ENCODE assay signal across 8 mouse cellular contexts in the genomic region with DNA sequence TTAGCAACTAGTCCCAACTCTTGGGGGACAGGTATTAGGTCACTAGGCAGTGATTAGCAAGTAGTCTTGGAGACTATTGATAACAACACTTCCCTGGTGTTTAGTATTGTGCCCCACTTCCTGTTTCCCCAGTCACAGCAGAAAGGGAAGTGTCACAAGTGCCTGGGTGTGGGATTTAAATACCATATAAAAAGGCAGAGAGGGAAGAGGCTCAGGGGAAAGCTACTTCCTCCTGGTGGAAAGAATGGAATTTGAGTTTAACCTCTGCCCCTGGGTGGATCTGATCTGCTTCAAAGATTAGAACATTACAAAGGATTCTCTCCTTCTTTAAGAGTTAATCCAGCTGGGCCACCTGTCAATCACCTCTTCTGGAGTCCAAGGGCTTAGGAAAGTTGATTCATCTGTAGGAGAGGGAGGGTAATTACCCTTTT. TPM values are rescaled to one million over a fixed set of nuclear protein-coding genes. Genes with fewer than 3 reads are reported as not detected.
DNase-seq lines count a peak whose midpoint lies in the region; ATAC-seq and TF ChIP-seq lines count a peak whose summit lies in the region.

No protein-coding gene starts in this region.

- intact Hi-C loops in heart, postnatal 25 days (cut with DNase I), result no loop called here

- H3K36me3 ChIP-seq in heart, embryonic 15.5 days, result no peaks in the 10 kb centered on the region
- no peaks in the 10 kb centered on the region for H3K36me3 ChIP-seq in hindbrain, embryonic 12.5 days

- peak overlapping the region; percentile 60 for H3K27ac ChIP-seq in heart, embryonic 15.5 days
- no peak overlapping the region for H3K27ac ChIP-seq in hindbrain, embryonic 12.5 days
- H3K27ac ChIP-seq in layer of hippocampus, adult 2 months, result no peak overlapping the region

- H3K27me3 ChIP-seq in heart, embryonic 15.5 days, result no peaks in the 10 kb centered on the region
- H3K27me3 ChIP-seq in hindbrain, embryonic 12.5 days, result no peaks in the 10 kb centered on the region

- H3K4me3 ChIP-seq in heart, embryonic 15.5 days, result no peak overlapping the region
- H3K4me3 ChIP-seq in hindbrain, embryonic 12.5 days, result no peak overlapping the region
- H3K4me3 ChIP-seq in layer of hippocampus, adult 2 months, result no peak overlapping the region

- H3K4me2 ChIP-seq in heart, embryonic 15.5 days, result no peak overlapping the region
- H3K4me2 ChIP-seq in hindbrain, embryonic 12.5 days (replicated peaks), result no peak overlapping the region

- DNase-seq in heart, adult 11 months, result peak; percentile 97
- DNase-seq in heart, postnatal 25 days (ENCODE audit: low spot score), result no peak
- DNase-seq in MEL-GATA-1-ER (ENCODE audit: extremely low read depth, low read depth), result peak; percentile 88
- DNase-seq in lung, postnatal 36 days, result peak; percentile 60
- no peak for DNase-seq in layer of hippocampus, adult 2 months (ENCODE audit: low spot score in 2 of 2)
- DNase-seq in urinary bladder, postnatal 10 days (ENCODE audit: low spot score), result no peak

- no peak overlapping the region for H3K9ac ChIP-seq in heart, embryonic 15.5 days
- no peak overlapping the region for H3K9ac ChIP-seq in hindbrain, embryonic 12.5 days

- no peaks in the 10 kb centered on the region for H3K9me3 ChIP-seq in heart, embryonic 15.5 days (replicated peaks)
- no peaks in the 10 kb centered on the region for H3K9me3 ChIP-seq in hindbrain, embryonic 12.5 days (replicated peaks)

- ATAC-seq in heart, embryonic 15.5 days (replicated peaks; ENCODE audit: insufficient number of reproducible peaks, insufficient read depth, low FRiP score, low read depth), result no peak
- no peak for ATAC-seq in hindbrain, embryonic 12.5 days (ENCODE audit: low FRiP score)

- no peak for TF ChIP-seq CTCF in layer of hippocampus, adult 2 months (conservative IDR thresholded peaks at IDR 0.05)

- H3K4me1 ChIP-seq in heart, embryonic 15.5 days (replicated peaks), result peaks cover 16% of the 10 kb centered on the region
- H3K4me1 ChIP-seq in hindbrain, embryonic 12.5 days, result peaks cover 2% of the 10 kb centered on the region; the same call in 1 of the 2 replicates

RNA-seq across cellular contexts. Expression of a gene that starts 12.3 kb away (rescaled TPM):
- 10 to 100 TPM; 42.7 to 44.4 TPM for total RNA-seq in heart, postnatal 25 days (2021)
- polyA plus RNA-seq in heart, embryonic 15.5 days (2015; fragmentation: Nextera tagmentation; extraction: Ambion mirVana), result 4.7 and 5.0 TPM in 2 replicates
- 9.1 and 9.3 TPM in 2 replicates for polyA plus RNA-seq in hindbrain, embryonic 12.5 days (2016; fragmentation: Nextera tagmentation; extraction: Ambion mirVana)
- 10 to 100 TPM; 23.1 to 33.0 TPM for total RNA-seq in layer of hippocampus, adult 2 months (2021)

RNA-seq across cellular contexts. Expression of a gene that starts 26.6 kb away (rescaled TPM):
- not detected for total RNA-seq in heart, postnatal 25 days (2021)
- polyA plus RNA-seq in heart, embryonic 15.5 days (2015; fragmentation: Nextera tagmentation; extraction: Ambion mirVana), result 0.15 and 0.22 TPM in 2 replicates
- polyA plus RNA-seq in hindbrain, embryonic 12.5 days (2016; fragmentation: Nextera tagmentation; extraction: Ambion mirVana), result 1.9 and 2.1 TPM in 2 replicates
- under 1 TPM; 0.32 to 0.49 TPM for total RNA-seq in layer of hippocampus, adult 2 months (2021)

RNA-seq across cellular contexts. Expression of a gene that starts 43.0 kb away (rescaled TPM):
- total RNA-seq in heart, postnatal 25 days (2021), result 10 to 100 TPM; 10.2 to 11.2 TPM
- 39.1 and 52.4 TPM in 2 replicates for polyA plus RNA-seq in heart, embryonic 15.5 days (2015; fragmentation: Nextera tagmentation; extraction: Ambion mirVana)
- polyA plus RNA-seq in hindbrain, embryonic 12.5 days (2016; fragmentation: Nextera tagmentation; extraction: Ambion mirVana), result 54.6 and 60.9 TPM in 2 replicates
- 10 to 100 TPM; 24.5 to 26.5 TPM for total RNA-seq in layer of hippocampus, adult 2 months (2021)

RNA-seq across cellular contexts. Expression of a gene that starts 51.6 kb away (rescaled TPM):
- total RNA-seq in heart, postnatal 25 days (2021), result under 1 TPM; 0.68 to 0.84 TPM
- 4.9 and 5.7 TPM in 2 replicates for polyA plus RNA-seq in heart, embryonic 15.5 days (2015; fragmentation: Nextera tagmentation; extraction: Ambion mirVana)
- polyA plus RNA-seq in hindbrain, embryonic 12.5 days (2016; fragmentation: Nextera tagmentation; extraction: Ambion mirVana), result 0.23 TPM in 1 of 2 replicates, not detected in the other
- total RNA-seq in layer of hippocampus, adult 2 months (2021), result 1 to 10 TPM in 1 of 2 experiments, under 1 TPM in 1; 0.66 to 1.2 TPM

Comparison
In these comparisons a context has a peak if more than half of its experiments do, and no peak if none do; other contexts are left out.
1. DNase-seq: peak in heart, adult 11 months (single experiment), MEL-GATA-1-ER (single experiment) and lung, postnatal 36 days (single experiment); none in heart, postnatal 25 days (single experiment), layer of hippocampus, adult 2 months (0 of 2) and urinary bladder, postnatal 10 days (single experiment).